Mouse (Mus musculus) cerebellum, postnatal 14 days (tissue): Measurements from ENCODE around the gene Aes.
A peak's percentile ranks its signal among the peaks of the same experiment; 100 is the strongest.

Experiments
- DNase-seq, 2 experiments: peaks; one replicate each; pipeline ENCODE4 v3.0.0; 2021; ENCODE audit warnings: mixed read lengths in 2 of 2

Aes gene

DNA sequence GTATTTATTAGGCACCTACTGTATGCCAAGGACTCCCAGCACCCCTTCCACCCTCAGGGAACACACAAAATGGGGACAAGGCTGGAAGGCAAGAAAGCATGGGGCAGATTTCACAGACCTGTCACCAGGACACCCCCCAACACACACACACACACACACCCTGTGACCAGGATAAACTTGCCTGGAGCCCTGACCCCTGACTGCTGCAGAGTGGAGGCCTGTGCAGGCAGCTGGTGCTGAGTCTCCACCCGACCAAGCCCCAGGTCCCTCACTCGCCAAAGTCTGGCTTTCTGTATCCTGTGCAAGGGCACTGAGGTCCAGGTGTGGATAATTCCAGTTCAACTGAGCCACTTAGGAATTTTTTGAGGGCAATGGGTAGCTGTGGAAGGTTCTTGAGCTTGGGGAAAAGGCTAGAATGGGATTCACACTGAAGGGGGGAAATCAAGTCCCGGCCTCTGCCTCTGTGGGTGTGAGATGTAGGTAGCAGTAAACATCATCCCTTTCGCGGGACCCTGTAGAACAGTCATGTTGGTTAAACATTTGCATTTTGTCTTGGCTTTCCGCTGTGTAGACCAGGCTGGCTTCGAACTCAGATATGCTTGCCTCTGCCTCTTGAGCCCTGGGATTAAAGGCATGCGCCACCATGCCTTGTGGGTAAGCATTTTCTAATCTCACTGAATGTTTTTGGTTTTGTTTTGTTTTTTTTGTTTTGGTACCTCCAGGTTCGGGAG is 10.4 kb downstream of the Aes start:
- no peak for DNase-seq

DNA sequence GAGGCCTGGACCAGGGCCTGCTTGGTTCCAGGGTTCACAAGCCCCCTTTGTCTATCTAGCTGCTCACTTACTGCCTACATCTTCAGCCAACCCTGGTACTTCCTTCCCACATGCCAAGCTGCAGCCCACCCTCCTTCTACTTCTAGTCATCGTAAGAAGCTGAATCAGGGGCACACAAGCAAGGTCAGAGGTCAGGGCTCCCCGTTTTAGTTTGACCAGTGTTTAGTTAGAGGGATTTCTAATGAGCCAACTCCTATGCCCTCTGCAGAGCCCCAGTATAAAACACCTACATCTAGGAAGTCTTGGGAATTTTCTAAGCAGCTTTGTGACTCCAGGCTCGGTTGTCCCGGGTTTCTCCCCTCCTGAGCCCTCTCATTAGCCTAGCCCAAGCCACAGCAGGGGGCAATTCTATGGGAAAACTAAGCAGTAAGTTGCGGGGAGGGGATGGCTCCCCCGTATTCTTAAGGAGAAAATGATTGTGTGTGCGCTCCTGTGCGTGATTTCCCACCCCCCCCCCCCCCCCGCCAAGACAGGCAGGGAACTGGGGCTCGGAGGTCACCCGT is 11.0 kb downstream of the Aes start:
- DNase-seq = no peak

DNA sequence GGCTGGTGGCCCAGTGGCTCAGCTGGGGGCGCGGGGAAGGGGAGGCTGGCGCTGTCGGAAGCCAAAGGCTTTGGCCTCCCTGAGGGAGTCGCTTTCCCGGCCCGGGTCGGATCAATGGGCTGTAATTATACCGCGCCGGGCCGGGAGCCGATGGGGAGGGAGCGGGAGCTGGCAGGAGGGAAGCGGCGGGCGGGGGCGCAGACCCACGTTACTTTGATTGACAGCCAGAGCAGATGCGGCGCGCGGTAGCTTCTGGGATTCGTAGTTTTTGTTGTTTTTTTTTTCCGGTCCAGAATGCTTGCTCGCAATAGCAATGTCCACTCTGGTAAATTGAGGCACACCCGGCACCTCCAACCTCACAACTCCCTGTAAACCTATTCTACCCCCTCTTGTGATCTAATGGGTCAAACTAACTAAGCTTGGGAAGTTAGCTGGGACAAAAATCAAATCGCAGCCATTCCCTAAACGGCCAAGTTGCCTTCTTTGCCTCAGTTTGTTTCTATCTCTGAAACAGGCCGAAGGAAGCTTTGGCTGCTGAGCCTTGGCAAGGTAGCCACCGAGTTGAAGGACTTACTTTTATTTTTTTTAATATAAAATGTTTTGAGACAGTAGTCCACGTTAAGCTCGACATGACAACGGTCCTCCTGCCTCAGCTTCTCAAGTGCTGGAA is 11.7 kb downstream of the Aes start:
- peak; percentile 97 to 99 for DNase-seq

DNA sequence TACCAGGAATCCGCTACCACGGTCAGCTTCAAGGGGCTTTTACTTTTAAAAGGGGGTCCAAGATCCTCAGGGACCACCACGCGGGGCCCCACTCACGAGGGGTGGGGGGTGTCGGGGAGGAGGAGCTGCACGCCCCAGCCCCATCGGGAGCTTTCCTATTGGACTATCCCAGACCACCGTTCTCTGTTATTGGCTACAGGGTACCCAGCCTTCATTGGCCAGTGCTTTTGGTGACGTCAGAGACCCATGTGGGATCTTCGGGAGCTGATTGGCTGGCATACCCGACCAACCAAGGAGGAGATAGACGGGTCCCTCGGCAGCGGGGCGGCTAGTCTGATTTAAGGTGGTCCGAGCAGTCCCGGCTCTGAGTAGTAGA is 12.2 kb downstream of the Aes start:
- peak; percentile 100 for DNase-seq

DNA sequence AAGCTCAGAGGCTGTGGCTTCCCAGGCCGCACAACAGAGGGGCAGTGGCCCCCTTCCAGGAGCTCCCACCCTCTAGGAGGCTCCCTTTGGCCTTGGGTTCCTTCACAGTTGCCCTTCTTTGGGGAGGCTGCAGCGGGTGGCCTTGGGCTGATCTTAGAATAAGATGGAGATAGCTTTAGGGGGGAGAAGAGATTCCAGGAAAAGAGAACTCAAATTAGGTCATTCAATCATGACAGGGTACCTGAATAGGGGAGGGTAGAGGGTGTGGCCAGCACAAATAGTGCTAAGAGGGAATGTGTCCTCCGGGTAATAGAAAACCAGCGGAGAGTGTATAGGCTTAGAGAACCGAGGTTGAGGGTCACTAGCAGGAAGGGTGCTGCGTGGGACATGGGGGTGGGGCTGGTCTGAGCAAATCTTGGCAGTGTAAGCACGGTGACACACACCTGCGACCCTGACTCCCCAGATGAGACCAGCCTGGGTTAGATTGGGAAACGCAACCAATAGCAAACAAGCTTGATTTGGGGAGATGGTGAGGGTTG is 12.9 kb downstream of the Aes start:
- DNase-seq = peak in 1 of 2 experiments; percentile 59

- DNase-seq = peak in 1 of 2 experiments; percentile 54
Observed at GRCm38 (mm10) chr10:81572975-81573374, 13.7 kb downstream of the Aes start.

DNA sequence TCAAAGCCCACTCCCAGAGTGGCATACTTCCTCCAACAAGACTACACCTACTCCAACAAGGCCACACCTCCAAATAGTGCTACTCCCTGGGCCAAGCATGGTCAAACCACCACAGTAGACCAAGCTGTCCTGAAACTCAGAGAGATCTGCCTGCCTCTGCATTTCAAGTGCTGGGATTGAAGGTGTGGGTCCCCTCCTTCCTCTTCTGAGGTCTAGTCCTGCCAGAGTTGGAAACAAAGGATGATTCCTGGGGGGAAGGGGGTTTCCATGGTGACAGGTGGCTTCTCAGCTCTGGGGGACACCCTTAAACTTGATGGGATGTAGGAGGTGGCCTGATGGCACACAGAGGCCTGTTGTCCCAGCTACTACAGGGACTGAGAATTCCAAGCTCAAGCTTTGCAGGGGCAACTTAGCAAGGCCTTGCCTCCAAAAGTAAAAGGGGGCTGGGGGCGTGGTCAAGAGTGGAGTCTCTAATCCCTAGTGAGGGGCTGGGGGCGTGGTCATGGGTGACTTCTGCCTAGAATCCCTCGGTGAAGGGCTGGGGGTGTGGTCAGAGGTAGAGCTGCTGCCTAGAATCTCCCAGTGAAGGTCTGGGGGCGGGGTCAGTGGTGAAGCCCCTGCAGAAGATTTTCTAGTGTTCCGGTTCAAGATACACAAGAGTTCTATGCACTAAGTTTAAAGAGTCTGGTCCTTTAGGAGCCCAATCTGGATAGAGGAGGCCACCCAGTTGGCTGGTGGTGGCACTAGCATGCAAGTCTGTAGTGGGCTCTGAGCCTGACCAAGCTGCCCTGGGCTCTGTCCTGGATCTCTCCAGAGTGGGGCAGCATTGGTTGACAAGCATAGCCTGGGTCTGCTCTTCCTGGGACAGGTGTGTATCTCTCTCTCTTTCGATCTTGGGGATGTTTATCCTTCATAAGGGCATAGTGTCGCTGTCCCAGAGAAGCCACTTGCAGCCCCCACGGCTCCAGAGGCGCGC is 15.1 kb downstream of the Aes start, which contains the start of gene Tle2:
TSS of gene Tle2 (plus strand) at position 481 of the 976 bp plus-strand sequence.
- peak; percentile 60 to 65 for DNase-seq

- peak; percentile 60 to 73 for DNase-seq
Observed at GRCm38 (mm10) chr10:81575208-81575631, 15.9 kb downstream of the Aes start.

DNA sequence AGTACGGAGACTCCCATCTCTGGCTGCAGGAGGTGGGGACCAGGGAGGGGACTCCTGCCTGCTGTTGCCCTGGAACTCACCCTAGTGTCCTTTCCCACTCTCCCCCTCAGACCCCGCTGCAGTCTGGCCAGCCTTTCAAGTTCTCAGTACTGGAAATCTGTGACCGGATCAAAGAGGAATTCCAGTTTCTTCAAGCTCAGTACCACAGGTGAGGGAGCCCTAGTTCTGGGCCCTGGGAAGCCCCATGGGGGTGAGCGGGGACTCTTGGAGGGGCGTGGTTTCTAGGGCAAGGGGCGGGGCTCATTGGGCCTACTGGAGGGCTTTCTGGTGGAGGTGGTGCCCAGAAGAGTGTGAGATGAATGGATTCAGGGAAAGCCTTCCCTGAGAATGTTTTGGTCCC is 16.4 kb downstream of the Aes start:
- peak in 1 of 2 experiments; percentile 52 for DNase-seq

DNA sequence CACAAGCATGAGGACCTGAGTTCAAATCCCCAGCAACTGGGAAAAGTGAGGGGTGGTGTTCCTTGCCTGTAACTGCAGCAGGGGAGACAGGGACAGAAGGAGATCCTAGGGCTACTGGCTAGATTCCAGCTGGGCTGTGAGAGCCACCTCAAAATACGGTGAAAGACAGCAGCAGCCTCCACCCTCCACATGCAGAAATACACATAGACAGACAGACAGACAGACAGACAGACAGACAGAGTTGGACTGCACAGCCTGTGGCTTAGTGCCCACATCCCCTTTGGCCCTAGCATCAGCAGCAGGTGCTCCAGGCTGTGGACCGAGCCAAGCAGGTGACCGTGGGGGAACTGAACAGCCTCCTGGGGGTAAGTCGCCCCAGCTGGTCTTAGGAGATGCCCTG is 20.7 kb downstream of the Aes start:
- peak; percentile 64 to 65 for DNase-seq

DNA sequence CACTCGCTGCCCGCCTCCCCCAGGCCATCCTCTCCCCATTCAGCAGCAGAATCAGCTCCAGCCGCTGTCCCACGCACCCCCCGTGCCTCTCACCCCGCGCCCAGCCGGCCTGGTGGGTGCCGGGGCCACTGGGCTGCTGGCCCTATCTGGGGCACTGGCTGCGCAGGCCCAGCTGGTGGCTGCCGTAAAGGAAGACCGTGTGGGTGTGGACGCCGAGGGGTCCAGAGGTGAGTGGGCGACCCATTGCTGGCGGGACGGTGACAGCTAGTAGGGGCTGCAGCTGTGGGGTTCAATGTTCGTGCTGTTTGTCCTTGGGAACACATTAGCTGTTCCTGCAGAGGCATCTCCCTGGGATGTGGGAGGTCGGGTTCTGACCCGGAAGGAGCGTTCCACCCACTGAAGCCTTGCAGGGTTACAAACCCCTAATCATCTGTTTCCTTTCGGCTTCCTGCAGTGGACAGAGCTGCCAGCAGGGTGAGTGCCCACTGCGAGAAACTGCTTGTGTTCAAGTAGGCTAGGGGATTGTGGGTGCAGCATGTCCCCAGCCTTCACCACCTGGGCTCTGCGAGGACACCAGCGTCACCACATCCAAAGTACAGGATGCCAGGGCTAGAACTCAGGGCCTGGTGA is 21.3 kb downstream of the Aes start:
- DNase-seq = no peak

- no peak for DNase-seq
Observed at GRCm38 (mm10) chr10:81583347-81583746, 24.1 kb downstream of the Aes start.

GRCm38 (mm10) chr10:81588739-81589138 is 29.5 kb downstream of the Aes start:
- DNase-seq = no peak

DNA sequence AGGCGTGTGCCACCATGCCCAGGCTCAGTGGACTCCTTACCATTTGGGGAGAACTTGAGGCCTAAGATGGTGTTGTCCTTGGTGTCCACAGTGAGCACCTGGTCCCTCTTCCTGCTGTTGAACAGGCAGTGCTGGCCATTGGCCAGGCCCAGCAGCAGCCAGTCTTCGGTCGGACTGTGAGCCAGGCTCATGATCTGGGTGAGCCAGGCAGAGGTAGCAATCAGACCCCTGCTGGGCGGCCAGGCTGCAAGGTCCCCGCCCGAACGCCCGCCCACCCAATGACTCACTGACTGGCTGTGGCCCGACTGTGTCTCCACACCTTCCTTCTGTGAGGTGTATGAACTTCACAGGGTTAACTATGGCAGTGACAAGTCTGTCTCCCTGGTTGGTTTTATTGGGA is 32.6 kb downstream of the Aes start:
- peak in 1 of 2 experiments; percentile 53 for DNase-seq

- peak in 1 of 2 experiments; percentile 15 for DNase-seq
Observed at GRCm38 (mm10) chr10:81592631-81593030, 33.3 kb downstream of the Aes start.

GRCm38 (mm10) chr10:81593223-81593622 is 33.9 kb downstream of the Aes start:
- peak in 1 of 2 experiments; percentile 16 for DNase-seq

DNA sequence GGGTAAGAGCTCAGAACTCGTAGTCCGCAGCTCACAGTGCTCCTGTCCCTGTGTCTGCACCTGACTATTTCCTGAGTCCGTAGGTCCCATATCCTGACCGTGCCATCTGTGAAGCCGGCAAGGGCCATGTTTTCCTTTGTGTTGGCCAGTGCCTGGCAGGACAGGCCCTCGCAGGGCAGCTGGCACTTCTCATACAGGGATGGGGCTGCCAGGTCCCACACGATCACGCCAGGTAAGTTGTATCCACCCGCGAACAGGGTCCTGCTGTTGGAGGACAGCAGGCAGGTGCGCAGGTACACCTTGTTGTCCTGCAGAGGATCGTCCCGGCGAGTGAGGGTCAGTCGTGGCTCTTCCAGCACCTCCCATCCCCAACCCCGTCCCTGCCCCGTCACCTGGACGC is 34.6 kb downstream of the Aes start:
- DNase-seq = peak in 1 of 2 experiments; percentile 64

DNA sequence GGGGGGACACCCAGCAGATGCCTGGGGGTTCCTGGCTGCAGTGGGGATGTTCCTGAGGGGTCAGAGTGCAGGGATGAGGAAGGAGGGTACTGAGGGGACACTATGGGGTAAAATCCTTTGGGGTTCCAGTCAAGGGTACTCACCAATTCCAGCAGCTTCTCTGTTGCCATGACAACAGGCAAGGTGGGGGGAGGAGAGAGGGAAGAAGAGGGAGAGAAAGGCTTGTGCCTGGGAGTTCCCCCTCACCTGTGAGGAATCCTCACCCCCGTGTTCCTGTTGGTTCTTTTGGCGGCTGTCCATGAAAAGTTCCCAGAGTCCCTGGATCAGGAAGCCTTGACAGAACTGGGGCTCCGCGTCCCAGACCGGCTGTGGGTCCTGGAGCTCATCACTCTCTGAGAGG is 36.3 kb downstream of the Aes start:
- peak; percentile 22 to 44 for DNase-seq

DNA sequence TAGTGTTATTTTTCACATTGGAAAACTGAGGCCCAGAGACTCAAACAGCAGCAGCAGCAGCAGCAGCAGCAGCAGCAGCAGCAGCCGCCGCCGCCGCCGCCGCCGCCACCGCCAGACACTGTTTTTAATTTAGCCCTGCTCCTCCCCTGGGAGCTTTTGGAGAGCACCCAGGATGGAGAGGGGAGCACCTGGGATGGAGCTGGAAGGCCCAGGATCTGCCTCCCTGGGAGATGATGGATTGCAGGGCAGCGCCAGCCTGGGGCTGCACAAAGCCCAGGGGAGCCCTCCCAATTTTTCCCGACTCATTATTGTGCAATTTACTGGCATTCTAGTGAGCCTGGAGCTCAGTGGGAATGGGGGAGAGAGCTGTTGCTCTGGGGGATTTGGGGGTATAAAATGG is 37.3 kb downstream of the Aes start:
- DNase-seq = peak in 1 of 2 experiments; percentile 22

DNA sequence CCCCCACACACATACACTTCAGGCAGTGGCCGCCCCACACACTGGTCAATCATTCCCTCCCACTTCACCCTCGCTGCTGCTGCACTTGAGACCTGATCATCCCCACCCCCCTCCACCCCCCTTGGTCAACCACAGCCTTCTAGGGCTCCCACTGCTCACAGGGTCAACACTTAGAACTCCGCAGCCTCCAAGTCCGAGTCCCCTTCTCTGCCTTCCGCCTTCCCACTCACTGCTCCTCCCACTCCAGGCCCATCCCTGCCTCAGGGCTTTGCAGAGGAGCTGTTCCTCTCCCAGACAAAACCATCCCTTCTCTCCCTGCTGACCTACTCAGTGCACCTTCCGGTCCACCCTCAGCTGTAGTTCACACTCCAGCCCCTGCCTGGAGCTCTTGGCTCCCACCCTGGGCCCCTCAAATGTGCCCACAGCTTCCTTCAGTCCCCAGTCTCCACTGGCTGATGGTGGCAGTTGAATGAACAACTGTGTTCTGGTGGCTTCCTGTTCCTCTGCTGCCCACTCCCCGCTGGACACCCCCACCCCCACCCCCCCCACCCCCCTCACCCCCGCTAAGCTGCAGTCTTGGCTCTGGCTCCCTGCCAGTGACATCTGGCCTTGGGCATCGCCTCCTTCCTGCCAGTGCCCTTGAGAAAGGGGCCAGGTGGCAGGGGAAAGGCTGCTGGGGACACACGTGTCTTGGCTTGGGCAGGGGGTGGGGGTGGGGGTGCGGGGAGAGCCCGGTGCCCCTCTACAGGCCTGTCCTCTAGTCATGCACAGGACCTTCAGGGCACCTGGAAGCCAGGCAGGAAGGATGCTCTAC is 38.1 kb downstream of the Aes start:
- peak; percentile 39 to 66 for DNase-seq

- no peak for DNase-seq
Observed at GRCm38 (mm10) chr10:81598342-81598741, 39.1 kb downstream of the Aes start.
